Mouse (Mus musculus) olfactory bulb, adult 2 months (tissue): ENCODE measurements around the gene Rufy1.

Experiments used
- CTCF ChIP-seq: fragments of 200-500 bp; IDR thresholded peaks from 2 replicates; pipeline ENCODE4 v1.5.1; 2012; ENCODE audit warnings: low read depth, mild to moderate bottlenecking, low read length, moderate library complexity; ENCODE audit not compliant: insufficient read depth
- POLR2A ChIP-seq: fragments of 200-500 bp; IDR thresholded peaks from 2 replicates; pipeline ENCODE4 v1.6.1; 2012; ENCODE audit warnings: mild to moderate bottlenecking, low read depth, low read length, moderate library complexity; ENCODE audit not compliant: insufficient read depth

DNA sequence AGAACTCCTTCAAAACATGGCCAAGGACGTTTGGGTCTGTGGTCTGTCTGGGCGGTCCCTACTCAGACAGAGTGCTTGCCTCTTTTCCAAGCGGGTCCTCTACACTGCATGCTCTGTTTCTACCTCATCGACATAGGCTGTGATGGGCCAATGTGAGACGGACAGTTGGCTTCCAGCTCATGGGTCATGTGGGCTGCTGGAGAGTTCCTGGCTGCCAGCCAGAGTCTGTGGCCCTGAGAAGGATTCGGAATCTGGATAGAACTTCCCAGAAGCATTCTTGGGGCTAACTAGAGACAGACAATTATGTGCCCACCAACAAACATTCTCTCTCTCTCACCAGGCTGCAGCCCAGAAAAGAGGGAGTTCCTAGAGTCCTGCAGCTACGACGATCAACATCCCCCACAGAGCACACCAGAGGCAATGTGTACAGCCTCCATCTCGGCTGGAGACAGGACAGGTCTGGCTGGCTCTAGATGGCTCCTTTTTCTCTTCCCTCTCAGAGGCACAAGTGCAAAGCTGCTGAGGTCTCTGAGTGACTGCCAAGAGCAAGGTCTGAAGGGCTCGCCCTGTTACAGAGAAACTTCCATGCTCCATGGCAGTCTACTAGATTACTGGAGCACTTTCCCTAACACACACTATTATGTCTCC lies 27.4 kb downstream of the Rufy1 start:
- TF ChIP-seq CTCF (no peak), POLR2A (no peak)
